Mouse (Mus musculus) forebrain, postnatal 0 days (tissue): ENCODE data around the gene Ddx46. TPM values are rescaled to one million over a fixed set of nuclear protein-coding genes. Genes with fewer than 3 reads are reported as not detected.
A peak's percentile ranks its signal among the peaks of the same experiment; 100 is the strongest.
"Not testable (repeated sequence)": the region's sequence is repeated elsewhere in the genome, so short reads cannot be mapped to it uniquely, and the experiment has no call there.

Experiments
- ATAC-seq: fragments of 200-750 bp; cut with Nextera tagmentation; 2 replicates; pipeline ENCODE4 v1.8.0; 2017; ENCODE audit warnings: mild to moderate bottlenecking, moderate library complexity
- DNase-seq: peaks from one replicate; pipeline ENCODE4 v3.0.0-alpha.2; 2015
- H3K27ac ChIP-seq: fragments of 300-500 bp; sonication (generic); 2 replicates; pipeline ENCODE4 v1.5.1; 2014; ENCODE audit warnings: low read depth, mild to moderate bottlenecking, antibody characterized with exemption, low read length, moderate library complexity, mixed read lengths
- H3K27me3 ChIP-seq: fragments of 300-500 bp; sonication (generic); 2 replicates; pipeline ENCODE4 v1.6.1; 2014; ENCODE audit warnings: mild to moderate bottlenecking, low read length, mixed read lengths; ENCODE audit not compliant: insufficient read depth
- H3K36me3 ChIP-seq: fragments of 300-500 bp; sonication (generic); 2 replicates; pipeline ENCODE4 v1.6.1; 2014; ENCODE audit warnings: mild to moderate bottlenecking, moderate library complexity; ENCODE audit not compliant: insufficient read depth
- H3K4me1 ChIP-seq: fragments of 300-500 bp; sonication (generic); 2 replicates; pipeline ENCODE4 v1.6.1; 2014; ENCODE audit warnings: antibody characterized with exemption; ENCODE audit not compliant: insufficient read depth
- H3K4me2 ChIP-seq: fragments of 300-500 bp; sonication (generic); 2 replicates; pipeline ENCODE4 v1.6.1; 2014; ENCODE audit warnings: low read depth, mild to moderate bottlenecking, moderate library complexity
- H3K4me3 ChIP-seq: fragments of 300-500 bp; sonication (generic); 2 replicates; pipeline ENCODE4 v1.5.1; 2014; ENCODE audit warnings: low read depth, low read length, mixed read lengths
- H3K9ac ChIP-seq: fragments of 300-500 bp; sonication (generic); 2 replicates; pipeline ENCODE4 v1.6.1; 2014; ENCODE audit warnings: mild to moderate bottlenecking
- H3K9me3 ChIP-seq: fragments of 300-500 bp; sonication (generic); 2 replicates; pipeline ENCODE4 v1.6.1; 2016; ENCODE audit warnings: low read length
- CTCF ChIP-seq: sonication (generic); IDR thresholded peaks from 2 replicates; pipeline ENCODE4 v1.5.1; 2016; ENCODE audit warnings: antibody characterized with exemption, control low read depth, low read depth
- WGBS: fragments of 180-500 bp; shearing (Covaris S2); extraction: QIAGEN DNeasy Blood & Tissue Kit; methylation state at CpG from one replicate; pipeline ENCODE4 v1.1.7; 2014; 5-methylcytosine and 5-hydroxymethylcytosine counted together
- polyA plus RNA-seq: library from polyadenylated mRNA; unstranded; fragments of >200 nt; fragmentation: Nextera tagmentation; extraction: Ambion mirVana; gene quantifications from 2 replicates; pipeline ENCODE4 v1.2.1, GENCODE M21; 2015
- total RNA-seq: library from RNA; depleted of rRNA; stranded (reverse); fragments of >200 nt; gene quantifications from 2 replicates; pipeline ENCODE4 v1.2.3, GENCODE M21; 2014

Gene Ddx46
- total and polyA plus RNA-seq, 2 experiments from 2014 or later = 20.1 to 34.7 TPM

DNA sequence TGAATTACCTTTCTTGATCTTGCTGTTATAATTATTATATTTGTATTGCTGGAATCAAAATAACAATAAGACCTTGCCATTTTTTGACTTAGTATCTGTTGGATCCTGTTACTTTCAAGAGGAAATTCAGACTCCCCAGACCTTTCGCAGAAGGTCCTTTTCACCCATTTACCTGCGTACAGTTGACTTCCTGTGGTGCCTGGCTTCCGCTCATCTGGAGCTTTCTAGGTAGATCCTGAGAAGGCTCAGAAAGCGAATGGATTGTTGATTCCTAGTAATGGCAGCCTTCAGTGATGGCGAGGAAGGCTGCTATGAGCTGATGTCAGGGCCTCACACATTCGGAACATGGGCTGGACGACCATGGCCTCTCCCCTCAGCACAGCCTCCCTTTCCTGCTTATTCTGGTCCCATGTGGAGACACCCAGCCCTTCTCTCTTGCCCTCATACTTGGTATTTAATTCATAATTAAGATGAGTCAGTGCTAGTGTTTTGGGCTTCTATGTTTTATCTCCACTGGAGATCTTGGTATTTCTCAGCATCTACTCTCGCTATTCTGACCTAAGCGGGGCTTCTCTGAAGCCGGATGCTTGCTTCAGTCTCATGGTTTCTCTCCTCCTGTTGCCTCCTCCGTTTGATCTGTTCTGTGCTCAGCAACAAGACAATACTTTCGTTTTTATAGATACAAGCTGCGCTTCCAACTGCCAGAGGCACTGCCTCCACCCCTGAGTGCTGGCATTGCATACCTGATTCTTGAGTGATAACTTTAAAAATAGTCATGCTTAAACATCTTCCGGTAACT is 1.6 kb downstream of the Ddx46 start:
- ATAC-seq (no peak), DNase-seq (no peak)
- H3K27me3 ChIP-seq = no peaks in the 10 kb centered on the region
- no peak overlapping the region for H3K4me3 ChIP-seq
- H3K36me3 ChIP-seq = peaks cover 33% of the 10 kb centered on the region
- H3K9ac ChIP-seq = no peak overlapping the region
- no peaks in the 10 kb centered on the region for H3K9me3 ChIP-seq
- 91% methylated on average over 14 of the region's 14 CpGs for WGBS
- peak overlapping the region; percentile 60; the same call in 1 of the 2 replicates for H3K4me2 ChIP-seq
- no peak for TF ChIP-seq CTCF
- H3K4me1 ChIP-seq = peaks cover 4% of the 10 kb centered on the region; the same call in 1 of the 2 replicates
- H3K27ac ChIP-seq = no peak overlapping the region

GRCm38 (mm10) chr13:55640480-55640879 is 5.7 kb downstream of the Ddx46 start:
- ATAC-seq = peak; percentile 34; the same call in 1 of the 2 replicates

GRCm38 (mm10) chr13:55644525-55644924 is 9.7 kb downstream of the Ddx46 start:
- peaks cover 59% of the 10 kb centered on the region for H3K36me3 ChIP-seq
- H3K9me3 ChIP-seq = no peaks in the 10 kb centered on the region
- H3K4me3 ChIP-seq = no peak overlapping the region
- DNase-seq (peak; percentile 32), ATAC-seq (no peak)
- H3K4me1 ChIP-seq = no peaks in the 10 kb centered on the region
- H3K27me3 ChIP-seq = no peaks in the 10 kb centered on the region
- H3K9ac ChIP-seq = no peak overlapping the region
- no peak overlapping the region for H3K4me2 ChIP-seq
- TF ChIP-seq CTCF = peak; percentile 45; the same call in 1 of the 2 replicates
- no peak overlapping the region for H3K27ac ChIP-seq
- WGBS = 84% methylated on average over 2 of the region's 2 CpGs

More at GRCm38 (mm10) chr13:55640480-55640879, 5.7 kb downstream of the Ddx46 start:
- H3K4me3 ChIP-seq, H3K9ac ChIP-seq, H3K9me3 ChIP-seq, H3K27me3 ChIP-seq, H3K27ac ChIP-seq, H3K4me1 ChIP-seq, H3K4me2 ChIP-seq: not testable (repeated sequence)
- TF ChIP-seq CTCF = peak; percentile 80
- H3K36me3 ChIP-seq = peaks cover 27% of the 10 kb centered on the region
- DNase-seq = peak; percentile 84
- WGBS = 43% methylated on average over 8 of the region's 8 CpGs

- DNase-seq = no peak
- Histone ChIP-seq H3K27ac (no peak overlapping the region), H3K4me3 (no peak overlapping the region), H3K27me3 (no peaks in the 10 kb centered on the region), H3K4me2 (no peak overlapping the region), H3K9me3 (no peaks in the 10 kb centered on the region), H3K4me1 (no peaks in the 10 kb centered on the region), H3K36me3 (peaks cover 94% of the 10 kb centered on the region), H3K9ac (no peak overlapping the region)
- WGBS = 85% methylated on average over 12 of the region's 12 CpGs
- ATAC-seq = no peak
- peak; percentile 34; the same call in 1 of the 2 replicates for TF ChIP-seq CTCF
Observed at GRCm38 (mm10) chr13:55650098-55650497, 15.3 kb downstream of the Ddx46 start.

DNA sequence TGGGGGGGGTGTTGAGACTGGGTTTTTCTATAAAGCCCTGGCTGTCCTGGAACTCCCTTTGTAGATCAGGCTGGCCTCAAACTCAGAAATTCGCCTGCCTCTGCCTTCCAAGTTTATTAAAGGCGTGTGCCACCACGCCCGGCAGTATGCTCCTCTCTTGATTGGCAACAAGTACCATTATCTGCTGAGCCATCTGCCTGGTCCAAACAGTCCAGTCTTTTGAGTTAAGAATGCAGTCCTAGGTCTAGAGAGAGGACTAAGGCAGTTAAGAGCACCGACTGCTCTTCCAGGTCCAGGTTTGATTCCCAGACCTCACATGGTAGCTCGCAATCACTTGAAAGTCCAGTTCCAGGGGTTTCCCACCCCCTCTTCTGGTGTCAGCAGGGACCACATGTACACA is 16.2 kb downstream of the Ddx46 start:
- H3K27ac ChIP-seq = no peak overlapping the region
- no peak overlapping the region for H3K4me3 ChIP-seq
- peaks cover 96% of the 10 kb centered on the region for H3K36me3 ChIP-seq
- no peaks in the 10 kb centered on the region for H3K4me1 ChIP-seq
- WGBS = 93% methylated on average over 6 of the region's 6 CpGs
- H3K27me3 ChIP-seq = no peaks in the 10 kb centered on the region
- H3K9me3 ChIP-seq = no peaks in the 10 kb centered on the region
- no peak for ATAC-seq
- TF ChIP-seq CTCF = no peak
- no peak for DNase-seq
- no peak overlapping the region for H3K9ac ChIP-seq
- H3K4me2 ChIP-seq = no peak overlapping the region

DNA sequence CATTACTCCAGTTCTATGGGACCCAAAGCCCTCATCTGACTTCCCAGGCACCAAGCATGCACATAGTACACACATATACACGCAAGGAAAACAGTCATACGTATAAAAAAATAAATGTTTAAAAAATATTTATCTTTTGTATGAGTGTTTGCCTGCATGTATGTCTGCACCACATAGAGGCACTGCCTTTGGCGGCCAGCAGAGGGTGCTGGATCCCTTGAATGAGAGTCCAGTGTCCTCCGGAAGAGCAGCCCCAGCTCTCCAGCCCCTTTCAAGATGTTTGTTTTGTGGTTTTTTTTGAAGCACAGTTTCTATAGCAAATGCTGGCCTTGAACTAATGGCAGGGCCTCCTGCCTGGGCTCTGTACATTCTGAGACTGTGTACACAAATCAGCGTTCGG is 33.7 kb downstream of the Ddx46 start:
- DNase-seq (peak; percentile 30), ATAC-seq (no peak)
- peak; percentile 59 for TF ChIP-seq CTCF
- no peak overlapping the region for H3K27ac ChIP-seq
- H3K4me1 ChIP-seq = no peaks in the 10 kb centered on the region
- H3K9me3 ChIP-seq = no peaks in the 10 kb centered on the region
- WGBS = 77% methylated on average over 6 of the region's 6 CpGs
- H3K36me3 ChIP-seq = peaks cover 90% of the 10 kb centered on the region
- H3K4me2 ChIP-seq = no peak overlapping the region
- no peaks in the 10 kb centered on the region for H3K27me3 ChIP-seq
- no peak overlapping the region for H3K4me3 ChIP-seq
- H3K9ac ChIP-seq = no peak overlapping the region

GRCm38 (mm10) chr13:55672711-55673110 is 37.9 kb downstream of the Ddx46 start:
- Histone ChIP-seq H3K4me1 (no peaks in the 10 kb centered on the region), H3K27me3 (no peaks in the 10 kb centered on the region), H3K9me3 (no peaks in the 10 kb centered on the region), H3K27ac (no peak overlapping the region), H3K4me3 (no peak overlapping the region), H3K9ac (no peak overlapping the region), H3K4me2 (no peak overlapping the region), H3K36me3 (peaks cover 87% of the 10 kb centered on the region)
- WGBS = 96% methylated on average over 6 of the region's 6 CpGs
- no peak for TF ChIP-seq CTCF
- DNase-seq (no peak), ATAC-seq (no peak)
